Mouse (Mus musculus) midbrain, embryonic 16.5 days (tissue): ENCODE measurements around the gene Uqcc2. TPM values are rescaled to one million over a fixed set of nuclear protein-coding genes. Genes with fewer than 3 reads are reported as not detected.

ENCODE experiments used
- ATAC-seq: fragments of 200-750 bp; cut with Nextera tagmentation; 2 replicates; pipeline ENCODE4 v1.8.0; 2017; ENCODE audit warnings: moderate TSS enrichment
- H3K27ac ChIP-seq: fragments of 300-500 bp; sonication (generic); 2 replicates; pipeline ENCODE4 v1.5.1; 2014; ENCODE audit warnings: mild to moderate bottlenecking, low read length, mixed read lengths
- H3K27me3 ChIP-seq: fragments of 300-500 bp; sonication (generic); 2 replicates; pipeline ENCODE4 v1.6.1; 2014; ENCODE audit warnings: low read depth, low read length, mixed read lengths; ENCODE audit not compliant: control insufficient read depth, insufficient read depth
- H3K36me3 ChIP-seq: fragments of 300-500 bp; sonication (generic); 2 replicates; pipeline ENCODE4 v1.6.1; 2014; ENCODE audit warnings: mild to moderate bottlenecking, low read length, moderate library complexity, mixed read lengths; ENCODE audit not compliant: control insufficient read depth, insufficient read depth
- H3K4me1 ChIP-seq: fragments of 300-500 bp; sonication (generic); 2 replicates; pipeline ENCODE4 v1.6.1; 2014; ENCODE audit warnings: mild to moderate bottlenecking, low read length, mixed read lengths; ENCODE audit not compliant: control insufficient read depth, insufficient read depth
- H3K4me2 ChIP-seq: fragments of 300-500 bp; sonication (generic); 2 replicates; pipeline ENCODE4 v1.6.1; 2014; ENCODE audit warnings: mild to moderate bottlenecking, low read length, mixed read lengths
- H3K4me3 ChIP-seq: fragments of 300-500 bp; sonication (generic); 2 replicates; pipeline ENCODE4 v1.5.1; 2014; ENCODE audit warnings: low read depth, mild to moderate bottlenecking, low read length, moderate library complexity, mixed read lengths
- H3K9ac ChIP-seq: fragments of 300-500 bp; sonication (generic); 2 replicates; pipeline ENCODE4 v1.6.1; 2014; ENCODE audit warnings: low read depth, low read length, mixed read lengths
- H3K9me3 ChIP-seq: fragments of 300-500 bp; sonication (generic); replicated peaks from 2 replicates; pipeline ENCODE4 v1.6.1; 2014; ENCODE audit warnings: mild to moderate bottlenecking, low read length, mixed read lengths; ENCODE audit not compliant: control insufficient read depth, poor library complexity, severe bottlenecking
- WGBS: fragments of 180-500 bp; shearing (Covaris S2); extraction: QIAGEN DNeasy Blood & Tissue Kit; methylation state at CpG from one replicate; pipeline ENCODE4 v1.1.7; 2014; 5-methylcytosine and 5-hydroxymethylcytosine counted together
- polyA plus RNA-seq: library from polyadenylated mRNA; unstranded; fragments of >200 nt; fragmentation: Nextera tagmentation; extraction: Ambion mirVana; gene quantifications from 2 replicates; pipeline ENCODE4 v1.2.1, GENCODE M21; 2015

Gene Uqcc2
- polyA plus RNA-seq, 1 experiment from 2014 or later: 384 TPM

DNA sequence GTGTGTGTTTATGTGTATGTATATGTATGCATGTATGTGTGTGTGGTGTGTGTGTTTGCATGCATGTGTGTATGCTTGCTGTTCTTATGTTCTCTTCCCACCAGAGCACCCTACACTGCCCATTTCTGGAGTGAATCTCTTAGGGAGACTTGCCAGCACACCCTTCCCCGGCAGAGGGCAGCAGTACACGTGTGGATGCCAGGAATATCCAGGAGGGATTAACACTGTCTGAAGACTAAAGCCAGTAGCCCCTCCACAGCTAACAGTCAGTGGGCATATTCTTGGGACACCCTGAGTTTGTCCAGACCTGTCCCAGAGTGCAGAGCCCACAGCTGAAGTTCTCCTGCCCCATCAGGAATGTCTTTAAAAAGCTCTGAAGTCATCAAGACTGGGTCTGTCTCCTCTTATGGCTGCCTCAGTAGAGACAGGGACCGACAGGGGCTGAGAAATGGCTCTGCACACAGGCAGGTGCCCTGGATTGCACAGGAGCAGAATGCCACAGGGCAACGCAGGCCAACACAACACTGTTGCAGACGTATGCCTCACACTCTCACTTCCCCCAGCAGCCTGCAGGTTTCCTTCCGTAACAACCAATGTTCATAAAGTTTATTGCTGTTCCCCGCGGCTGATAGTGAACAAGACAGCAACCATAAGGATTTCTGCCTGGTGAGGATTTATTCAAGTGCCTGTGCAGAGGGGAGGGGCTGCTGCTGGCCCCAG, 31.5 kb upstream of the Uqcc2 start:
- Histone ChIP-seq H3K27ac (no peak overlapping the region), H3K4me1 (no peaks in the 10 kb centered on the region), H3K27me3 (no peaks in the 10 kb centered on the region; the same call in 1 of the 2 replicates), H3K9me3 (no peaks in the 10 kb centered on the region), H3K4me3 (no peak overlapping the region), H3K36me3 (no peaks in the 10 kb centered on the region), H3K4me2 (no peak overlapping the region), H3K9ac (no peak overlapping the region)
- 70% methylated on average over 8 of the region's 8 CpGs for WGBS
- ATAC-seq: 0 out of 2 replicates have a peak, but pooled peaks have one; percentile 25

DNA sequence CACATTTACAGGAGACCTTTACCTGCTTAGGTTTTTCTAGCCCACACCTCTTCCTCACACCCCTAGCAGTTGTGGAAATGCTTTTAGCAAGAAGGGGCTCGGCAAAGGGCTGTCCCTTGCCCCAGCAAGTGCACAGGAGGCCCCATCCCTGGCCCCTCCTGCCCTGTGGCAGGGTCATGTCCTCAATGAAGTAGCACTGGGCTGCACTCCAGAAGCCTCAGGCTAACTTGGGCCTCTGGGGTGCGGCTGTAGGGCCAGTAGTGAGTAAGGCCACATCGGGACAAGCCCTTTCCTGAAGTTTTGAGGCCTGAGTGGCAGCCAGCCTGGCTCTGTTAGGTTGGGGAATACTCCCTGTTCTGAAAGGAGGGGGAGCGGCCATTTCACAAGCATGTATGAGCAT, 27.2 kb upstream of the Uqcc2 start:
- no peaks in the 10 kb centered on the region for H3K36me3 ChIP-seq
- no peaks in the 10 kb centered on the region for H3K4me1 ChIP-seq
- ATAC-seq: no peak
- H3K9me3 ChIP-seq: no peaks in the 10 kb centered on the region
- no peaks in the 10 kb centered on the region; the same call in 1 of the 2 replicates for H3K27me3 ChIP-seq
- H3K9ac ChIP-seq: no peak overlapping the region
- no peak overlapping the region for H3K4me2 ChIP-seq
- no peak overlapping the region for H3K4me3 ChIP-seq
- H3K27ac ChIP-seq: no peak overlapping the region
- 81% methylated on average over 4 of the region's 4 CpGs for WGBS

DNA sequence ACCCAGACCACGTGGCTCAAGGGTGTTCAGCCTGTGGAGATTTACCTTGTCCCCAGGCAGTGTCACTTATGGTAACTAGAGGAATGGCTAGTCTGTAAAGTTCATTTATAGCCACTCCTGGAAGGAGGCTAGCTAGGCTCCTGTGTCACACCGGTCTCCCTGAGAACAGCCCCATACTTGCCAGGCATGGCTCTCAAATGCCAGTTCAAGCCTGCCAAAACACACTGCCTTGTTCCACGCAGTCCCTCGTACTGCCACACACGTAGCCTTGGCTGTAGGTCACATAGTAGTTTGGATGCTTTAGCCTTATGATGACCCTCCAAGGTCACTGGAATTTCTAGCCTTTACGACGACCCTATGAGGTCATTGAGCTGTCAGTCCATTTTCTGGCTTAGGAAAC, 25.5 kb upstream of the Uqcc2 start:
- ATAC-seq: no peak
- 86% methylated on average over 7 of the region's 7 CpGs for WGBS
- no peak overlapping the region for H3K4me2 ChIP-seq
- no peaks in the 10 kb centered on the region; the same call in 1 of the 2 replicates for H3K27me3 ChIP-seq
- no peak overlapping the region for H3K4me3 ChIP-seq
- H3K36me3 ChIP-seq: no peaks in the 10 kb centered on the region
- H3K9ac ChIP-seq: no peak overlapping the region
- no peak overlapping the region for H3K27ac ChIP-seq
- no peaks in the 10 kb centered on the region for H3K4me1 ChIP-seq
- no peaks in the 10 kb centered on the region for H3K9me3 ChIP-seq

DNA sequence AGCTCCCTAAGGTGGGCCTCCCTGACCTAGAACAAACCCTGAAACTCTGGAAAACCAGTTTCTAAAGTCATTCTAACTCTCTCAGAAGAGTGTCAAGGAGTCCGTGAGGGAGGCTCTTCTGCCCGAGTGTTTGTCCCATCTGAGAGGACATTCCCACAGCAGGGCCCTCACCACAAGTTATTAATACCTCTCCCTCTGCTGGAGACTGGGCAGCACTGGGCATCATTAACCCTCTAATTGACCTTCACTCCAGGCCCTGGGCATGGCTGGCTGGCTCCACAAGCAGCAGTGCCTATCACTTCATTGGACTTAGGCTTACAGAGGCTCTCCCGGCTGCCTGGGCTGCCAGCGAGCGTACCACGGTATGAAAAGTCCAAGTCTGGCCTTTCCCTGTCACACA, 24.7 kb upstream of the Uqcc2 start:
- Histone ChIP-seq H3K9ac (no peak overlapping the region), H3K4me3 (no peak overlapping the region), H3K27ac (no peak overlapping the region), H3K4me1 (peaks cover 4% of the 10 kb centered on the region; the same call in 1 of the 2 replicates), H3K36me3 (no peaks in the 10 kb centered on the region), H3K27me3 (no peaks in the 10 kb centered on the region; the same call in 1 of the 2 replicates), H3K4me2 (no peak overlapping the region), H3K9me3 (no peaks in the 10 kb centered on the region)
- WGBS: 89% methylated on average over 6 of the region's 6 CpGs
- ATAC-seq: no peak

DNA sequence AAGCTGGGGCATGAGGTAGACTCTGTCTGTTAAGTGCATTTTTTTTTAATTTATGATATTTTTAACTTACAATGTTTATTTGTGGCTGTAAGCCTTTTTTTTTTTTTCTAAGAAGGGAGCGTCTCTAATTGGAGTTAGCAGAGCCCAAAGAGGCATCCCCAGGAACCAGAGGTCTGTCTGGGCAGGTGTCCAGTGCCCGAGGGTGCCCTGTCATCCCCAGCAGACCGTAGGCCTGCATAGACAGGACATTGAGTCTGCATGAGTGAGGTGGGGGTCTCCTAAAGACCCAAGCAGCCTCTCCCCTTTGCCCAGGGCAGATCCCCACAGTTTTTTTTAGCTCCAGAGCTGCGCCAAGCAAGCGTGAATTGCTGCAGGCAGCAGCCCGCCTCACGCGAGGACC, 22.0 kb upstream of the Uqcc2 start:
- WGBS: 80% methylated on average over 8 of the region's 8 CpGs
- Histone ChIP-seq H3K9ac (no peak overlapping the region), H3K9me3 (no peaks in the 10 kb centered on the region), H3K4me1 (peaks cover 5% of the 10 kb centered on the region; the same call in 1 of the 2 replicates), H3K36me3 (no peaks in the 10 kb centered on the region), H3K27ac (no peak overlapping the region), H3K4me2 (no peak overlapping the region), H3K4me3 (no peak overlapping the region), H3K27me3 (no peaks in the 10 kb centered on the region; the same call in 1 of the 2 replicates)
- no peak for ATAC-seq

DNA sequence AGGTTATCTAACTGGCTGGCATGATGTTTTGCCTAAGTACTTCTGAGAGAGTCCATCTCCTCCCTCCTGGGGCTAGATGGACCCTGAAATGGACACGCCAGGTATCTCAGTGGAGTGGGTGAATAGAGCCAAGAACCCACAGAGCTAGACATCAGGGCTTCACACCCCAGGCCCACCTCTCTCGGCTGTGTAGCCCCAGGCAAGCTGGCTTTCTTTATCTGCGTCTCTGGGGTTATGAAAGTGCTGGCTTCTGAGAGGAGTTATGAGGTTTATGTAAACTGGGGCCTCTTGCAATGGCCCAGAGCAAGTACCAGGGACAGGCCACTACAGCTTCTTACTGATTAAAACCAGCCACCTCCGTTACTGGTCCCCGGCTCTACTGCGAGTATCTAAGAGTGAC, 21.2 kb upstream of the Uqcc2 start:
- no peaks in the 10 kb centered on the region for H3K27me3 ChIP-seq
- no peak overlapping the region for H3K27ac ChIP-seq
- H3K36me3 ChIP-seq: no peaks in the 10 kb centered on the region
- no peak overlapping the region for H3K9ac ChIP-seq
- no peak overlapping the region for H3K4me2 ChIP-seq
- H3K4me3 ChIP-seq: no peak overlapping the region
- WGBS: 82% methylated on average over 6 of the region's 6 CpGs
- H3K4me1 ChIP-seq: peaks cover 8% of the 10 kb centered on the region; the same call in 1 of the 2 replicates
- ATAC-seq: no peak
- no peaks in the 10 kb centered on the region for H3K9me3 ChIP-seq

DNA sequence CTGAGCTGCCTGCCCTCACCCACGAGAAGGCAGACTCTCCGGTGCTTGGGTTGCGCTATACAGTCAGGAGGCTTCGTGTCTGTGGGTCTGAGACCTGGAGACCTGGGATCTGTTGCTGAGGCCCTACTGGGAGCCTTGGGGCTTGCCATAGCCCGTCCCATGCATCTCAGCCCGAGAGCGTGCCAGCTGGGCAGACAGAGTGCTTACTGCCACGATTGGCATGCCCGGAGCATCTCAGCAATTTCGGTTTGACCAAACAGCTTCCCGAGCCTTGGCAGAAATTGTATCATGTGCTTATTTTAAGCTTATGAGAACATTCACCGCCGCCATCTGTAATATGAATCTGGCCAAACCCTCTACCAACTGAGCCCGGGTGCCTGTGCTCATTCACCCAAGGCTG, 20.5 kb upstream of the Uqcc2 start:
- H3K36me3 ChIP-seq: no peaks in the 10 kb centered on the region
- no peaks in the 10 kb centered on the region for H3K27me3 ChIP-seq
- H3K9ac ChIP-seq: no peak overlapping the region
- ATAC-seq: no peak
- no peak overlapping the region for H3K27ac ChIP-seq
- no peak overlapping the region for H3K4me2 ChIP-seq
- peaks cover 8% of the 10 kb centered on the region; the same call in 1 of the 2 replicates for H3K4me1 ChIP-seq
- H3K4me3 ChIP-seq: no peak overlapping the region
- 87% methylated on average over 14 of the region's 14 CpGs for WGBS
- no peaks in the 10 kb centered on the region for H3K9me3 ChIP-seq

DNA sequence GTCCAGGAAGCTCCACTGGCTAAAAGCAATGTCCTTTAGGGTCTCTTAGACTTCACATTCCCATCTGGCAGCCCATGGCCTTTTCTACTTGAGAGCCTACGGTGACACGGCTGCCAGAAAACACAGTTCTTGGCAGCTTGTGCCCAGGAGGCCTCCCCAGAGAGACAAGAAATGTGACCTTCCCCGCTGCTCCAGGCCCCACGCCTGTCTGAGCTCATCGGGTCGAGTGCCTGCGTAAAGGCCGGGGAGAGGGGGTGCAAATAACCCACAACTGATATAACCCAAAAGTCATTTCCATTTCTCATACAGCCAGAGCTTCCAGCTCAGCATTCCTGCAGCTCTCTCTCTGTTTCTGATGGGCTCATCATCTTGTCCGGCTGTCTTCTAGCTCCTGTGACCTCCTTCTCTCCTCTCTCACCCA, 20.1 kb upstream of the Uqcc2 start:
- no peaks in the 10 kb centered on the region for H3K9me3 ChIP-seq
- no peak overlapping the region for H3K4me2 ChIP-seq
- no peak overlapping the region for H3K4me3 ChIP-seq
- H3K27ac ChIP-seq: no peak overlapping the region
- no peaks in the 10 kb centered on the region for H3K27me3 ChIP-seq
- H3K4me1 ChIP-seq: peaks cover 12% of the 10 kb centered on the region
- no peaks in the 10 kb centered on the region for H3K36me3 ChIP-seq
- H3K9ac ChIP-seq: no peak overlapping the region
- ATAC-seq: no peak
- WGBS: 71% methylated on average over 9 of the region's 9 CpGs

DNA sequence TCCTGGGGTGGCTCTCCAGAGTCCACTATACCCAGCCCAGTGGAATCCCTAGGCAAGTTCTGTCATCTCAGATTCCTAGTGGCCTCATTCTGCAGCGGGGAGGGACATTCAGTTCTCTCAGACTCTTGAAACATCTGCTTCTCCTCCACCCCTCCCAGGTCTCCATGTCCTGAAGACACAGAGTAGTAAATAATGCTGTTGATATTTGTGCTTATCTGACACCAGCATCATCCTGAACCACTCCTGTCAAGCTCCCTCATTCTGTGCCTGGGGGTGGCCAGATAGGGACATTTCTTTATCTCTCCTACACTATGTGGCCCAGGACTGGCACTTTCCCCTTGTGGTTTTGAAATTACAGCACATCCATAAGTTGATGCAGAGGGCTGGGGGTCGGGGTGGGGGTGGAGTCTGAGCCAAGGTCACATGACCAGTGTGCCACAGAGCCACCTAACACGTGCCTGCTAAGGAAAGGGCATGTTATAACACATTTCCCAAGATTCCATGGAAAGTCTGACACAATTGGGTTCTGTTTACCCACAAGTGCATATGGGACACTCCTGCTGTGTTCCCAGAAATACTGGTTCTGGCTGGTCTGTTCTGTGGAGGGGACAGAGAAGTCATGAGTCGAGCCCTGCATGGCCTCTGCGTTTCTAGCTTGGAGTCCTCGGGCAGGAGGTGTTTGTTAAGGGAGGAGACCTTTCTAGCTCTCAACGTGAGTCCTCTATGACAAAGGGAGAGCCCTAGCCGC, 19.4 kb upstream of the Uqcc2 start:
- H3K4me2 ChIP-seq: no peak overlapping the region
- no peak overlapping the region for H3K27ac ChIP-seq
- no peaks in the 10 kb centered on the region for H3K36me3 ChIP-seq
- no peak overlapping the region for H3K9ac ChIP-seq
- no peaks in the 10 kb centered on the region for H3K27me3 ChIP-seq
- WGBS: 65% methylated on average over 8 of the region's 8 CpGs
- ATAC-seq: no peak
- peaks cover 17% of the 10 kb centered on the region for H3K4me1 ChIP-seq
- H3K9me3 ChIP-seq: no peaks in the 10 kb centered on the region
- H3K4me3 ChIP-seq: no peak overlapping the region
